Mouse (Mus musculus): Measurements from ENCODE around the gene Theg.
A peak's percentile ranks its signal among the peaks of the same experiment; 100 is the strongest.

Theg gene

DNA sequence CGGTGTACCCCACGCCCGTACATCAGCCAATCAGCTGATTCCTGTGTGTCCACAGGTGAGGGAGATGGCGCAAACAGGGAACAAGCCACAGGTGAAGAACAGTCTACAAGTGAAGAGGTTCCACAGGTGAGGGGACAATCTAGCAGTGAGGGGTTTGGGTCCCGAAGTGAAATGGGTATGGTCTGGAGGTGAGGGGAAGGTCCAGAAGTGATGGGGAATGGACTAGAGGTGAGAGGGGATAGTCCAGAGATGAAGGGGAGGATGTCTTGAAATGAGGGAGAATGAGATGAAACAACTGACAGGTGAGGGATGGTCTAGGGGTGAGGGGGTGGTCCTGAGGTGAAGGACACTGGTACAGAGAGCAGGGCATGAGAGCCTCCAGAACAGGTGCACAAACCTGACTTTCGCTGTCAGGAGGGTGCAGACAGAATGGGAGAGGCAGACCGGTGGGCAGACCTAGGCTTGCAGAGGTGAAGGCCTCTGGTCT lies 31.9 kb downstream of the Theg start:
- DNase-seq (ENCODE audit: low spot score), result no peak

DNA sequence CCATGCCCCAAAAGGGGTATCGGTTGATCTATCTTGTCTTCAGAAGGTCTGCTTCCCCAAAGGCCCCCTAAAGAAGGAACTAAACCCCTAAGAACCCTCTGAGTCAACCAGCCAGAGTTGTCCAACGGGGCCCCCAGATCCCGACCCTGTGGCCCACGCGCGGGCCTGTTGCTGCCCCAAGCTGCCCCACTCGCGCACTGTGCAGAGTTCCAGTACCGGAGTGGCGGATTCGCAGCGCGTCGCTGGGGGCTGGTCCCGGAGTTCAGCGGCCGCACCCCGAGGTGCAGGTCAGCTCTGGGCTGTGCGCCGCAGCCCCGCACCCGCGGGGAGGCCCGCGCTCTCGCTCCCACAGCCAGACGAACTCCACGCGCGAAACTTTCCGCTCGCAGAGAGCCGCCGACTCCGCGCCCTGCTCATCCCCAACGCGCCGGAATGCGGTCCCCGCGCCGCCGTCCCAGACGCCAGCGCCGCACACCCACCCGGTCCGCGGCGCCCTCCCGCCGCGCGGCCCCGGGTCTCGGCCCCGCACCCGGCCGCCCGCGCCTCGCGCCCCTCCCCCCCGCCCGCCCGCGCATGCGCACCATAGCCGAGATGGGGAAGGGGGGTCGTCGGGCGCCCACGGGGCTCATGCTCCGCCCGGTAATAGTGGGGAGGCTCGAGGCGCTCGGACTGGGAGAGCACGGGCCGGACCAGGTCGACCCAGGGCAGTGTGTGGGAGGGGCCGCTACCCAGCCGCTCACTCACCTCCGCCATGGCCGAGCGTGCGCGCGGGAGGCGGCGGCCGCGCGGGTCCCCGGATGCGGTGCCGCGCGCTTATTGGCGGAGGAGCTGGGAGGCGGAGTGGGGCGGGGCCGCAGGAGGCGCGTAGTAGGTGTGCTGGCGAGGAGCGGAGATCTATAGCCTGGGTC lies 32.5 kb downstream of the Theg start, which contains the start of gene Mier2:
TSS of gene Mier2 (minus strand) at position 870 of the 908 bp plus-strand sequence.
- DNase-seq (ENCODE audit: low spot score), result no peak

DNA sequence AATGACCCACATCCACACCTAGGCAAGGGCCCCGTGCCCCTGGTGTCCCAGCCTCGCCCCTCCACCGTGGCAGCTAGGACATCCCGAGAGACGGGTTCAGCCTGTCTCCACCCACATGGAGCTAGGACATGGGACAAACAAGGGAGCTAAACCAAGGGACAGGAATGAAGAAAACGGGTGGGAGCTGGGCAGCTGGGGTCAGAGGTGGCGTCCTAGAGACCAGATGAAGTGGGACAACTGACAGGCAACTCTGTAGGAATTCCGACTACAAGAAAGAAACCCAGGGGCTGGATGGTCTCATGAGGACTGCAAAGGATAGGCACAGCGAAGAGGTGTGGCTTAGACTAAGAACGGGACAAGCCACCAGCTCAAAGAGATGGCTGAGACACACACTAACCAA lies 33.4 kb downstream of the Theg start:
- no peak for DNase-seq (ENCODE audit: low spot score)

DNA sequence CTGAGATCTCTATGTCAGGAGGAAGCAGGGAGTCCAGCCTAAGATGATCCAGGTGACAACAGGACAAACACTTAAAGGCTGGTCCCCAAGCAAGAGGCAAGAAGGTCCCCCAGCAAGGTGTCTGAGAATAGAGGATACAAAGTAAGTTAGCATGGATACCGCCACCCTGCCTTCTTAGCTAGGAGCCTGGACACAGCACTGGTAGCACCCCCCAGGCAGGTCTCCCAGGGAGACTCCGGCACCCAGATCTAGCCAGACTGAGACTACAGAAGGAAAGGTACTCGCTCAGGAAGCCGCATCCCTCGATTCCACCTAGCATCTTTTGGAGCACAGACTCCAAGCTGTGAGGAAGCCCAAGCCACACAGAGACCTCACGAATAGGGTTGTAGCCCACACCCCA lies 34.0 kb downstream of the Theg start:
- no peak for DNase-seq (ENCODE audit: low spot score)

DNA sequence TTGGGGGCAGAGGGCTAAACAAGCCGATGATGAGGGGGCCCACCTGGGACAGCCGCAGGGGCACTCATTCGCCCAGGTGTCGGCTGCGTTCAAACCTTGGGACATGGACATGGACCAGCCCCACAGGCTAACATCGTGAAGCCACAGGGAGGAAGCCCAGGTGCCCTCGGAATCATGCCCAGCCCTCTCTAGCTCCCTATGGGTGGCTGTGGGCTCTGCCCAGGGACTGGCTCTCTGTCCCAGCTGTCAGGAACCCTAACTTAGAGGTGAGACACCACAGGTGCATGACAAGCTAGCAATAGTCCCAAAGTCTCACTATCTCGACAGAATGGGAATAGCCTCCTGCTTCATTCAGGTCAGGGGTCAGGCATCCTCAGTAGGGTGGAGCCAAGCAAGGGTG lies 34.6 kb downstream of the Theg start:
- DNase-seq (ENCODE audit: low spot score), result no peak

DNA sequence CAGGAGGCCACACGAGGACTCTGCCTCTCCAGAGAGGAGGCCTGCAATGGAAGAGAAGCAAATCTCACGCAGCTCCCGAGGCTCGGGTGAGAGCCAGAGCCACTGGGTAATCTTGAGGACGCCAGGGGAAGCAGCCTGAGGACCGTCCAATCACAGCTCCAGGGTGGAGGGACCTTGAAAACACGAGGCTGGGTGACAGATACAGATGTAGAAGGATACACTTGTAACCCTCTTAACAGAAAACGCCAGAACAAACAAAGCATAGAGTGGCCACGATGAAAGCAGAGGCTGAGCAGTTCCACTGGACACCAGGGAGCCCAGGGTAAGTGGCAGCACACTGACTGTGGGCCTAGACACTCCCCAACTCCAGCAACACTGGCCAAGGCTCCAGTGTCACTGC lies 36.8 kb downstream of the Theg start:
- DNase-seq (ENCODE audit: low spot score), result no peak

DNA sequence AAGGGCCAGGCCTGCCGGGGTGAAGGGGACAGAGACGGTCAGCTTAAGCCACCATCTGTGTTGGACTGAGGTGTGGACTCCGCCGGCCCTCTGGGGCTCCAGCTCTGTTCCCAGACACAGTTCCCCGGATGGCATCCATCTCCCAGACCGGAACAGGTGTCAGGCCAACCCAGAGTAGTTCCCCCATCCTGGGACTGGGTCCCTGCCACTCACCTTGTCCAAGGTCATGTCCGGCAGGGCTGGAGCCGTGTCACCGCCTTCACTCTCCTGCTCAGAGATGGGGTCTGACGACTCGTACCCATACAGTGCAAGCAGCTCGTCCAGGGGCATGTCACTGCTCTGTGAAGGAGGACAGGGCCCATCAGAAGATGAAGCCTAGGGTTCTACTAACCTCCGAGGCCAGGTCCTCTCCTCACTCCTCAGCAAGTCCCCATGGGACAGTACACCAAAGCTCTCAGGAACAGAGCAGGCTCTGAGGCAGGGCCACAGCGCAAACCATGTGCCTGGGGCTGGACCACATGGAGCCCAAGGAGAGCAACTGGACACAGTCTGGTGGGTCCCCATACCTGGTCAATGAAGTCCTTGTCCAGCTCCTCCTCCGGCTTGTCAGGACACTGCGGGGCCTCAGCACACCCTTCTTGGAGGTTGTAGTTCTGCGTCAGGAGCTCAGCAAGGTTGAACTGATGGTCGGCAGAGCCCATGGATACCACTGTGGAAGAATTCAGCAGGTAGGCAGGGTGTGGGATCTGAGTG lies 38.0 kb downstream of the Theg start:
- DNase-seq (ENCODE audit: low spot score), result no peak

DNA sequence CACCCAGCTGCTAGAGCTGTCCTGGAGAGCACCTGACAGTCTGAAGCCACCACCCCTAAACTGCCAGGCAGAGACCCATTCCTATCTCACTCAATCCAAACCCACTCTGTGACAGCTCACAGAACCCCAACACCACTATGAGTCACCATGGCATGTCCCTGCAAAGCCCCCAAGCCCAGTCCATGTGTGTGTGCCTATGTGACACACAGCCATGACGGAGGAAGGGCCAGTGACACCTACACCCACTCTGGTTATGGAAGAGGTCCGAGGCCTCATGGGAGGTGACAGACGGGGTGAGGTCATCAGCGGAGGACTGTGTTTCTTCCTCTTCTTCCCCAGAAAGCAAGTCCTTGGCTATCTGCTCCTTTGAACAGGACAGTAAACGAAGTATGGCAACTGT lies 38.6 kb downstream of the Theg start:
- no peak for DNase-seq (ENCODE audit: low spot score)

DNA sequence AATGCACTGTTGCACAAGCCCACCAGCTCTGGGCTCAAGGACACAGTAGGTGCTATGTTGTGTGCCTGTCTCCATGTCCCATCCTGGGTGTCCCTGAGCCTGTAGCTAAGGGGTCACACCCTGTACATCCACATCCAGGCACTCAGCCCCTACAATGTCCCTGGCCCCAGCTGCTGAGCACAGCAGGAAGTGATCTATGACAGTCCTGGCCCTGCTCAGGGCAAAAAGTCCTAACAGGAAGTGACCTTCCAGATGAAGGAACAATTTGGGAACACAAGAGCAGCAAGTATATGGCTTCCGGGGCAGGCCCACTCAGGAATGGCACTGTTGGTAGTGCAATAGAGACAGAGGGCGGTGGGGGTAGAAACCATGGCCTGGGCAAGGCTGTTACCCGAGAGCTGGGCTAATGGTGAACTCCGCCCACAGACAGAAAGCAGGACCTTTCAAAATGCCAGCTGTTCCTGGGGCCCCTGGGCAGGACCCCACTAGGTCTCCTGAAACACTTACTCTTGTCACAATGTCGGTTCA lies 39.9 kb downstream of the Theg start:
- DNase-seq (ENCODE audit: low spot score), result no peak

DNA sequence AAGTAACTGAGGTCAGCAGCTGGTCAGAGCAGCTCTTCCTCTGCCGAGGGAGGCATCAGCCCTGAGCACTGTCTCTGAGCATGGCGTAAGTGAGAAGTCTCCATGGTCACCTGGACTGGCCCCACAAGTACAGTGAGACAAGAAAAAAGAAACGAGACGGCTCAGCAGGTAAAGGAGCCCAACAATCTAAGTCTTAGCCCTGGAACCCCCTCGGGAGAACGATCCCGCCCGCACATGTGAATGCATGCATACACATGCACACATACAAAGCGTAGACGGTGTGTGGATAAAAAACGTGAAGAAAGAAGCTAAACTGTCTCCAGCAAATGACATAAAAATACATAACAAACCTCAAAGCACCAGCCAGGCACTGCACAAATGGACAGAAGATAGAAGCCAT lies 40.6 kb downstream of the Theg start:
- no peak for DNase-seq (ENCODE audit: low spot score)

DNA sequence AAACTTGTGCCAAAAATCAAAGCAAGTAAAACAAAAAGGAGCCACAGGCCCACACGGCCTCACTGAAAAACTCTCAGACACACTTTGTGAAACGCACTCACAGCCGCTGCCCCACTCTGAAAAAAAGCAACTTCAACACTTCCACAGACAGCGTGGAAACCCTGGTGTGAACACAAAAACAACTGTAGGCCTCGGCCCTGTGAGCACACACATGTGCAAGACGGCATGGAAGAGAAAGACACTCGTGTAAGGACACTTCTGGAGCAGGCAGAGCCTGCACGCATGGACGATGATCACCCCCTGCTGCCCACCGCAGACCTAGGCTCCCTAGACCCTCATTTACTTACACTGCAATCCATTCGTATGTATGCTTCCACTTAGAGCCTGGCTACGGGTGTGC lies 41.2 kb downstream of the Theg start:
- no peak for DNase-seq (ENCODE audit: low spot score)

DNA sequence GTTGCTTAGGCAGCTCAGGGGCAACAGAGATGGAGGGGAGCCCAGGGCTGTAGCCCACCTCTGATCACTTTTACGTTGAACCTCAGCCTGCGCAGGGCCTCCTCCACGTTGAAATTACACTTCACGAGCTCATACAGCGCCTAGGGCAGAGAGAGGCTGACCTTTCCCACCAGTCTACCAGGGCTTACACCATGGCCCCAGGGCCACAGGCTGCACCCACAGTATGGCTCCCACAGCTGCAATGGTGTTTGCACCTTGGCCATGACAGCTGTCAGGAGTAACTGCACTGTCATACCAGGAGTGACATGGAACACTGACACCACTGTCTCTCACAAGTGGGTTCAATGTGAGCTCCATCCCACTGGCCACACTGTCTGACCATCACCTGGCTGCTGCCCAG lies 42.5 kb downstream of the Theg start:
- no peak for DNase-seq (ENCODE audit: low spot score)

DNA sequence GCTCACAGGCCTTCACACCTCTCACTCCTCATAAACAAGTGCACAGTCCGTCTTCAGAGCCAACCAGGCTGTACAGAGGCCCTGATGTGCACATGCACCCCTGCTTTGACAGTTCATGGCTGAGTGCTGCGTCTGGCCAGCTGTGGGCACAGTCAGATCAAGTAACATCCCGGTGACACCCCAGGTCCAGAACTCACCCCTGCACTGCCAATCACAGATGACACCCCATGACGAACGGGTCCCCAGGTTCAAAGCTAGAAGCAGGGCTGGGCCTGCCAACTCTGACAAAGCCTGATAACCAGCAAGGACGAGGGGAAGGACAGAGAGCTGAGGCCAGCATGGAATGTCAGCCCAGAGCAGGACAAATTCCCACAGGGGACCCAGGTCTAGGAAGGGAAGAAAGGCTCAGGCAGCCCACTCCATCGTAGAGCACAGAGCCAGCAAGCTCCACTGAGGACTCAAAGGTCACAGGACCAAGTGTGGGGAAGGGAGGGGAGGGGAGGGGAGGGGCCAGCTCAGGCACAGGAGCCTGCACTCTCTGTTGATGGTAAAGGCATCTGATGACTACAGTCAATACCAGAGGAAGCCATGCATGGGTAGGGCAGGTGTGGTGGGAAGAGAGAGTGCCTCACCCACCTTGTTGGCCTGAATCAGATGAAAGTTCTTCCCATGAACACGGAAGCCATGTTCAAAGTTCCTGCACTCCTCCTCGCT lies 43.1 kb downstream of the Theg start:
- DNase-seq (ENCODE audit: low spot score), result no peak

DNA sequence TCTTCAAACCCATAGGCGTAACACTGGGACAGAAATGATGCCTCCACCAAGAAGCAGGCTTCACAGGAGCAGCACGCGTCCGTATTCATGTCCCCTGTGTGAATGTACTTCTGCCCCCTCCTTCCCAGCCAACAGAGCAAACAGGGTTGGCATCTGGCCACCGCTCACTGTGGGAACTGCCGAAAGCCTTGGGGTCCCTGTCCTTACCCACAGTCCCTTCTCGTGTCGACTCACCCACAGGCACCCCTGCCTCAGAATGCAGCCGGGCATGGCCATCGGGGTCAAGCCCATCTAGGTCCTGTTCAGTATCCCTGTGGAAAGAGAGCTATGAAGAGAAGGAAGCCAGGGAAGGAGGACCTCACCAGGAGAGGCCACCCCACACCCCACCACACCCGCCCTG lies 45.0 kb downstream of the Theg start:
- no peak for DNase-seq (ENCODE audit: low spot score)

DNA sequence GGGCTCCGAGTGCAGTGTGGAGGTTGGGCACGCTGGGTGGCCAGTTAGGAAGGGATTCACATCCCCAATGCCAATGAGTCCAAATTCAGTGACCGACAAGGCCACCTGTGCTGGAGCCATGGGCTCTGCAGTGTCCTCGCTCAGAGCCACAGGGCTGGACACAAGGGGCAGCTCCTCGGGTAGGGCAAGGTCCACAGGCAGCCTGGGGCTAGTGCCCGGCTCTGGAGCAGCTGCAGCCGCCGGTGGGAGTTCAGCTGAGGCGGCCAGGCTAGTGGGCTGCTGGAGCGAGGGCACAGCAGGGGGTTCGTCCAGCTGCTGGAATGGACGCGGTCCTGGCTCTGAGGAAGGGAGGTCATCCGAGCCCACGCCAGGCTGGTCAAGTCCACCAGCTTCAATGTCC lies 45.6 kb downstream of the Theg start:
- no peak for DNase-seq (ENCODE audit: low spot score)

DNA sequence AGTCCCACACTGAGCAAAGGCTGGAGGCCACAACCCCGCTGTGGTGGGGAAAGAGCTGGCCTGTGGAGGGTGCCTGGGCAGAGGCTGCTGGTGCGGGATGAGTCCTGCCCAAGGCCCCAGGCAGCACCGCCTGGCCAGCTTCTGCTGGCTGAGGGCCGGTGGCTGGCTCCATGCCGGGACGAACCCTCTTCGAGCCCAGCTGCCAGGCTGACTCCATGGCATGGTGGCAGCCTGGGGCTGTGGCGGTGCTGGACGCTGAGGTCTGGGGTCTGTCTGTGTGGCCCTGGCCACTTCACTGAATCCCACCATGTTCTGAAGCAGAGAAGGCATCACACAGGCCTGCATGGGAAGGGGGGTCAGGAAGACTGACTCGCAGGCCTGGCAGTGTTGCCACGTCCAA lies 46.4 kb downstream of the Theg start:
- DNase-seq (ENCODE audit: low spot score), result no peak

DNA sequence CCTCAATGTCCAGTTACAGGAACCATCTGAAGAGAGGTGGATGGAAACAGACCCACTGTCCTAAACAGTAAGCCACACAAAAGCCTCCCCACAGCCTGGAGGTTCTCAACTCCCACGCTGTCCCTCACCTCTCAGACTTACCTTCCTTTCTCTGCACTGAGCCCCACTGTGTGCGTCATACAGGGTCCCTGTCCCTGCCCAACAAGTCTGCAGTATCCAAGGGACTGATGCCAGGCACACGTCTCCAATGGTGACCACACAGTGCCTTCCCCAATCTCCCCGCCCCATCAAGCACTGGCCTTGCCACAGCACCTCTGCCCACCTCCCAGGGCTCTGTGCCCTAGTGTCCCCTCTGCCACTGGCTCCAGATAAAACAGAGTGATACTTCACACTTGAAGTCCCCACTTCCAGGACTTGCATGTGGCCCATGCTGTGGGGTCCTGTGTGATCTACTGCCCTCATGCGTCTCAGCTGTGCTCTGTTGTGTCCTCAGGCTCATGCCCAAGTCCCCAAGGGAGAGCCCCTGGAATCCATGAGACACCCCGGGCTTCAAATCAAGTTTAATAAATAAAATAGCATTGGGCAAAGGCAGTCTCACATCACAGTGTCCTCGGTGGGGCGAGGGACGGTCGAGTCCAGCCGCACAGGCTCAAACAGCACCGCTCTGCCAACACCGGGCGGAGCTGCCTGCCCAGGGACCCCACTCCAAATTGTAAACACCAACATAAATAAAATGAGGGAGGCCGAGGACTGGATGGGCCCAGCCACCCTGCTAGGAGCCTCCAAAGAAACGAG lies 47.2 kb downstream of the Theg start:
- no peak for DNase-seq (ENCODE audit: low spot score)

DNA sequence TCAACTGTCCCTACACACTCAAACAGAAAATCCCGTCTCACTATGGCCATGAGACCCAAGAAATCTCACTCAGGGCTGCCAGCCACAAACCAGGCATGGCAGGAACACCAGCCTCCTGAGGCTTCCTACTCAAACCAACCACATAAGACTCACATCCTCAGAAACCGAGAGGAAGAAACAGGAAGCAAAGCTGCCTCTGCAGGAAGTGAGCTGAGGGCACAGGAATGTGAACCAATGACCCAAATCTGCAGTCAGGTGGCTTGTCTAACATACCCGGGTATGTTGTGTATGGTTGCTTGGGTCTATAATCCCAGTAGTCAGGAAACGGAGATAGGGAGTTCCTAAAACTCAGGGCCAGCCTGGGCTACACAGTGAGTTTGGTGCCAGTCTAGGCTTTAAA lies 48.3 kb downstream of the Theg start:
- DNase-seq (ENCODE audit: low spot score), result peak; percentile 13

DNA sequence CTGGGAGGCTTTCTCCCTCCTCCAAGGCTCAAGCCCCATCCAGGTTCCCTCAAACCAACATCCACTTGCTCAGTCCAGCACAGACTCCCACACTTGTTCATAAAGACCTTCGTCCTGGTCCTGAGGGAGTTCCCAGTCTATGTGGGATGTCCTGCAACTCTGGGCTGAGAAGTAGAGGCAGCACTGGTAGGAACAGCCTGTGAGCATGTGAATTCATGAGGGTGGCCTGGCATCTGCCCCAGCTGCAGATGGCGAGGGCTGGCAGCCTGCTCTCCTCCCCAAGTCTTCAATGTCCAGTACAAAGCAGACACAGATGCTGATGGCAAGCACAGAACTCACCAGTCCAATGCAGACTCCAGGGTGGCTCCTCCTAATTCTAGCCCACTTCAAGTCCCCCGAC lies 48.8 kb downstream of the Theg start:
- DNase-seq (ENCODE audit: low spot score), result no peak

DNA sequence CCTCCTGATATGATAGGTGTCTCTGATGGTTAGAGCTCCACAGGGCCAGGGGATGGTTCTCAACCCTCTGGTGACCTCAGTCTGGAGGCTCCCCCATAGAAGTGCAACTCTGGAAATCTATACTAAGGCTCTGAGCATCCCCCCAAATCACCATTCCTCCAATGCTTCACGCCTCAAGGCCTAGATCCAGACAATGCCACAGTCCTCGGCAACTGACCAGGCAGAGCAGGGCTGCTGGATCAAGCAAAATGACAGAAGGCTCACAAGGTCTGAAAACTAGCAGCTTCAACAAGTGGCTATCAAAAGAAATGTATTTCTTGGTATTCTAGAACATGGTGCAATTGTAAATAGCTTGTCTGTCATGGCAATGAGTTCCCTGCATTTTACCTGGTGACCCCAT lies 49.4 kb downstream of the Theg start:
- no peak for DNase-seq (ENCODE audit: low spot score)

DNA sequence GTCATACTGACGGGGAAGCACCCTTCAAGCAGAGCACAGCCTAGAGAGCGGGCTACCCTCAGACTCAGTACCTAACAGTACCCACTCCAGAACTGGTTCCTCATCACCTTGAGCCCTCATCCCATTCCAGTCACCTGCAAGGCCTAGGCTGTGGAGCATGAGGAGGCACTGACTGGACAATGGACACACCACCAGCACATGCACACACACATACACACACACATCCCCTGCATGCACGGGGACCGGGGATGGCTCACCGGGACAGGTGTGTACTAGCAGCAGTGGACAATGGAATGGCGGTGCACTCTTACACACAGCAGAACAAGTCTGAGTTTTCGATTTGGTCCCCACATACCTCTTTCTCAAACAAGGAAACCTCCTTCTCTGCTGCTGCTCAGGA lies 49.9 kb downstream of the Theg start:
- no peak for DNase-seq (ENCODE audit: low spot score)

Data from layer of hippocampus, adult 9-10 months (tissue).